Mouse (Mus musculus): ENCODE data around the gene Dhrs11. TPM values are rescaled to one million over a fixed set of nuclear protein-coding genes. Genes with fewer than 3 reads are reported as not detected.

The Dhrs11 gene
- polyA plus RNA-seq, 1 experiment, result 33.6 TPM

- DNase-seq, result peak; percentile 52 to 79
- Histone ChIP-seq H3K27ac (ENCODE audit: insufficient read depth, low read length) (no peak overlapping the region), H3K4me3 (replicated peaks; ENCODE audit: insufficient read depth, low read depth, low read length) (no peak overlapping the region), H3K4me1 (ENCODE audit: control insufficient read depth, insufficient read depth, low read length) (no peaks in the 10 kb centered on the region), H3K27me3 (ENCODE audit: control insufficient read depth, insufficient read depth, low read length) (no peaks in the 10 kb centered on the region)
- peak; percentile 94 for TF ChIP-seq CTCF (IDR thresholded peaks at IDR 0.05; ENCODE audit: borderline replicate concordance, insufficient read depth, low read depth, low read length)
- no peak for TF ChIP-seq POLR2A (IDR thresholded peaks at IDR 0.05; ENCODE audit: borderline replicate concordance, insufficient read depth, low read length)
- 23% methylated on average over 21 of the region's 21 CpGs for WGBS
Measured at GRCm38 (mm10) chr11:84797627-84798353, 31.0 kb downstream of the Dhrs11 start.

- Histone ChIP-seq H3K4me3 (replicated peaks; ENCODE audit: insufficient read depth, low read depth, low read length) (no peak overlapping the region), H3K4me1 (ENCODE audit: control insufficient read depth, insufficient read depth, low read length) (no peaks in the 10 kb centered on the region), H3K27me3 (ENCODE audit: control insufficient read depth, insufficient read depth, low read length) (no peaks in the 10 kb centered on the region), H3K27ac (ENCODE audit: insufficient read depth, low read length) (no peak overlapping the region)
- no peak for TF ChIP-seq POLR2A (IDR thresholded peaks at IDR 0.05; ENCODE audit: borderline replicate concordance, insufficient read depth, low read length)
- TF ChIP-seq CTCF (IDR thresholded peaks at IDR 0.05; ENCODE audit: borderline replicate concordance, insufficient read depth, low read depth, low read length), result no peak
- DNase-seq, result no peak
- 36% methylated on average over 10 of the region's 10 CpGs for WGBS
Measured at GRCm38 (mm10) chr11:84797026-84797425, 31.8 kb downstream of the Dhrs11 start.

- Histone ChIP-seq H3K4me1 (ENCODE audit: control insufficient read depth, insufficient read depth, low read length) (no peaks in the 10 kb centered on the region), H3K27me3 (ENCODE audit: control insufficient read depth, insufficient read depth, low read length) (no peaks in the 10 kb centered on the region), H3K4me3 (replicated peaks; ENCODE audit: insufficient read depth, low read depth, low read length) (peak overlapping the region; percentile 29), H3K27ac (ENCODE audit: insufficient read depth, low read length) (no peak overlapping the region)
- WGBS, result 5% methylated on average over 17 of the region's 17 CpGs
- TF ChIP-seq POLR2A (IDR thresholded peaks at IDR 0.05; ENCODE audit: borderline replicate concordance, insufficient read depth, low read length), result no peak
- peak; percentile 99 for TF ChIP-seq CTCF (IDR thresholded peaks at IDR 0.05; ENCODE audit: borderline replicate concordance, insufficient read depth, low read depth, low read length)
- DNase-seq, result peak; percentile 75 to 85
Measured at GRCm38 (mm10) chr11:84794496-84795113, 34.2 kb downstream of the Dhrs11 start.

GRCm38 (mm10) chr11:84793545-84793944 lies 35.2 kb downstream of the Dhrs11 start:
- no peaks in the 10 kb centered on the region for H3K27me3 ChIP-seq (ENCODE audit: control insufficient read depth, insufficient read depth, low read length)
- DNase-seq, result no peak
- H3K27ac ChIP-seq (ENCODE audit: insufficient read depth, low read length), result no peak overlapping the region
- TF ChIP-seq CTCF (IDR thresholded peaks at IDR 0.05; ENCODE audit: borderline replicate concordance, insufficient read depth, low read depth, low read length) (no peak), POLR2A (IDR thresholded peaks at IDR 0.05; ENCODE audit: borderline replicate concordance, insufficient read depth, low read length) (no peak)
- no peak overlapping the region for H3K4me3 ChIP-seq (replicated peaks; ENCODE audit: insufficient read depth, low read depth, low read length)
- H3K4me1 ChIP-seq (ENCODE audit: control insufficient read depth, insufficient read depth, low read length), result no peaks in the 10 kb centered on the region

- 39% methylated on average over 6 of the region's 6 CpGs for WGBS
- no peak for DNase-seq
- TF ChIP-seq POLR2A (IDR thresholded peaks at IDR 0.05; ENCODE audit: borderline replicate concordance, insufficient read depth, low read length) (no peak), CTCF (IDR thresholded peaks at IDR 0.05; ENCODE audit: borderline replicate concordance, insufficient read depth, low read depth, low read length) (no peak)
- no peak overlapping the region for H3K27ac ChIP-seq (ENCODE audit: insufficient read depth, low read length)
- no peak overlapping the region for H3K4me3 ChIP-seq (replicated peaks; ENCODE audit: insufficient read depth, low read depth, low read length)
- no peaks in the 10 kb centered on the region for H3K4me1 ChIP-seq (ENCODE audit: control insufficient read depth, insufficient read depth, low read length)
- no peaks in the 10 kb centered on the region for H3K27me3 ChIP-seq (ENCODE audit: control insufficient read depth, insufficient read depth, low read length)
Measured at GRCm38 (mm10) chr11:84790383-84790782, 38.4 kb downstream of the Dhrs11 start.

GRCm38 (mm10) chr11:84780143-84780870 lies 48.5 kb downstream of the Dhrs11 start:
- no peak for DNase-seq
- TF ChIP-seq POLR2A (IDR thresholded peaks at IDR 0.05; ENCODE audit: borderline replicate concordance, insufficient read depth, low read length) (no peak), CTCF (IDR thresholded peaks at IDR 0.05; ENCODE audit: borderline replicate concordance, insufficient read depth, low read depth, low read length) (no peak)
- Histone ChIP-seq H3K4me1 (ENCODE audit: control insufficient read depth, insufficient read depth, low read length) (0 out of 2 replicates have a peak, but pooled peaks cover 3% of the 10 kb centered on the region), H3K27me3 (ENCODE audit: control insufficient read depth, insufficient read depth, low read length) (no peaks in the 10 kb centered on the region), H3K4me3 (replicated peaks; ENCODE audit: insufficient read depth, low read depth, low read length) (no peak overlapping the region), H3K27ac (ENCODE audit: insufficient read depth, low read length) (no peak overlapping the region)
- 8% methylated on average over 19 of the region's 19 CpGs for WGBS

GRCm38 (mm10) chr11:84775560-84775959 lies 53.2 kb downstream of the Dhrs11 start:
- 25% methylated on average over 4 of the region's 4 CpGs for WGBS
- H3K4me3 ChIP-seq (replicated peaks; ENCODE audit: insufficient read depth, low read depth, low read length), result no peak overlapping the region
- no peak for DNase-seq
- TF ChIP-seq POLR2A (IDR thresholded peaks at IDR 0.05; ENCODE audit: borderline replicate concordance, insufficient read depth, low read length) (no peak), CTCF (IDR thresholded peaks at IDR 0.05; ENCODE audit: borderline replicate concordance, insufficient read depth, low read depth, low read length) (no peak)
- H3K27me3 ChIP-seq (ENCODE audit: control insufficient read depth, insufficient read depth, low read length), result no peaks in the 10 kb centered on the region
- H3K4me1 ChIP-seq (ENCODE audit: control insufficient read depth, insufficient read depth, low read length), result no peaks in the 10 kb centered on the region
- no peak overlapping the region for H3K27ac ChIP-seq (ENCODE audit: insufficient read depth, low read length)
